Mouse (Mus musculus): ENCODE results near the gene Fcrl1. TPM values are rescaled to one million over a fixed set of nuclear protein-coding genes. Genes with fewer than 3 reads are reported as not detected.
"Not testable (repeated sequence)": the region's sequence is repeated elsewhere in the genome, so short reads cannot be mapped to it uniquely, and the experiment has no call there.

Fcrl1 gene
- total RNA-seq (2021) = under 1 TPM; 0.32 to 0.33 TPM
- long read RNA-seq = 0 reads

GRCm38 (mm10) chr3:87376195-87377165, at the start of gene Fcrl1:
Gene Fcrl1, plus strand, starts transcription at chr3:87376387.
- DNase-seq (ENCODE audit: low spot score in 2 of 2) = no peak

GRCm38 (mm10) chr3:87337899-87338298, 38.3 kb upstream of the Fcrl1 start:
- DNase-seq (ENCODE audit: low spot score in 2 of 2) = no peak

- DNase-seq (ENCODE audit: low spot score in 2 of 2) = not testable (repeated sequence)
These were observed 25.2 kb upstream of the Fcrl1 start for GRCm38 (mm10) chr3:87350992-87351391.

GRCm38 (mm10) chr3:87357581-87357980, 18.6 kb upstream of the Fcrl1 start, which contains the start of gene Cd5l:
Gene Cd5l, plus strand, starts transcription at chr3:87357881.
- DNase-seq (ENCODE audit: low spot score in 2 of 2) = no peak

GRCm38 (mm10) chr3:87359215-87359614, 17.0 kb upstream of the Fcrl1 start:
- DNase-seq (ENCODE audit: low spot score in 2 of 2) = no peak

GRCm38 (mm10) chr3:87360466-87360865, 15.7 kb upstream of the Fcrl1 start:
- no peak for DNase-seq (ENCODE audit: low spot score in 2 of 2)

GRCm38 (mm10) chr3:87365691-87366090, 10.5 kb upstream of the Fcrl1 start:
- DNase-seq (ENCODE audit: low spot score in 2 of 2) = no peak

GRCm38 (mm10) chr3:87367511-87367910, 8.7 kb upstream of the Fcrl1 start:
- no peak for DNase-seq (ENCODE audit: low spot score in 2 of 2)

GRCm38 (mm10) chr3:87369181-87369580, 7.0 kb upstream of the Fcrl1 start:
- DNase-seq (ENCODE audit: low spot score in 2 of 2) = no peak

- DNase-seq (ENCODE audit: low spot score in 2 of 2) = no peak
These were observed 1.0 kb downstream of the Fcrl1 start for GRCm38 (mm10) chr3:87377228-87377627.

- no peak for DNase-seq (ENCODE audit: low spot score in 2 of 2)
These were observed 1.5 kb downstream of the Fcrl1 start for GRCm38 (mm10) chr3:87377719-87378118.

- DNase-seq (ENCODE audit: low spot score in 2 of 2) = not testable (repeated sequence)
These were observed 3.6 kb downstream of the Fcrl1 start for GRCm38 (mm10) chr3:87379641-87380315.

GRCm38 (mm10) chr3:87381806-87382712, 5.9 kb downstream of the Fcrl1 start:
- no peak for DNase-seq (ENCODE audit: low spot score in 2 of 2)

GRCm38 (mm10) chr3:87383308-87383707, 7.1 kb downstream of the Fcrl1 start:
- no peak for DNase-seq (ENCODE audit: low spot score in 2 of 2)

GRCm38 (mm10) chr3:87385105-87385504, 8.9 kb downstream of the Fcrl1 start:
- DNase-seq (ENCODE audit: low spot score in 2 of 2) = no peak

GRCm38 (mm10) chr3:87390935-87391334, 14.7 kb downstream of the Fcrl1 start:
- no peak for DNase-seq (ENCODE audit: low spot score in 2 of 2)

GRCm38 (mm10) chr3:87398809-87399208, 22.6 kb downstream of the Fcrl1 start:
- no peak for DNase-seq (ENCODE audit: low spot score in 2 of 2)

GRCm38 (mm10) chr3:87399906-87400305, 23.7 kb downstream of the Fcrl1 start:
- DNase-seq (ENCODE audit: low spot score in 2 of 2) = no peak

- no peak for DNase-seq (ENCODE audit: low spot score in 2 of 2)
These were observed 25.1 kb downstream of the Fcrl1 start for GRCm38 (mm10) chr3:87401321-87401720.

- no peak for DNase-seq (ENCODE audit: low spot score in 2 of 2)
These were observed 32.0 kb downstream of the Fcrl1 start for GRCm38 (mm10) chr3:87408171-87408570.

Data from layer of hippocampus, postnatal 10 days (tissue).